Mouse (Mus musculus) hindbrain, embryonic 10.5 days (tissue): ENCODE measurements around the gene Ndufs2. TPM values are rescaled to one million over a fixed set of nuclear protein-coding genes. Genes with fewer than 3 reads are reported as not detected.

Experiments
- DNase-seq: peaks from one replicate; pipeline ENCODE4 v3.0.0-alpha.2; 2017; ENCODE audit warnings: low spot score
- H3K27ac ChIP-seq: fragments of 300-500 bp; sonication (generic); 2 replicates; pipeline ENCODE4 v1.5.1; 2016; ENCODE audit warnings: mild to moderate bottlenecking, moderate library complexity
- H3K27me3 ChIP-seq: fragments of 300-500 bp; sonication (generic); 2 replicates; pipeline ENCODE4 v1.6.1; 2016; ENCODE audit warnings: mild to moderate bottlenecking; ENCODE audit not compliant: poor library complexity, insufficient read depth, severe bottlenecking
- H3K36me3 ChIP-seq: fragments of 300-500 bp; sonication (generic); 2 replicates; pipeline ENCODE4 v1.6.1; 2016; ENCODE audit warnings: mild to moderate bottlenecking, moderate library complexity
- H3K4me1 ChIP-seq: fragments of 300-500 bp; sonication (generic); replicated peaks from 2 replicates; pipeline ENCODE4 v1.6.1; 2016; ENCODE audit warnings: mild to moderate bottlenecking
- H3K4me3 ChIP-seq: fragments of 300-500 bp; sonication (generic); 2 replicates; pipeline ENCODE4 v1.5.1; 2016; ENCODE audit warnings: mild to moderate bottlenecking, moderate library complexity
- H3K9me3 ChIP-seq: fragments of 300-500 bp; sonication (generic); 2 replicates; pipeline ENCODE4 v1.6.1; 2016; ENCODE audit warnings: mild to moderate bottlenecking, moderate library complexity
- WGBS: fragments of 180-500 bp; shearing (Covaris S2); methylation state at CpG from one replicate; pipeline ENCODE4 v1.1.7; 2016; 5-methylcytosine and 5-hydroxymethylcytosine counted together
- polyA plus RNA-seq: library from polyadenylated mRNA; unstranded; fragments of >200 nt; fragmentation: Nextera tagmentation; extraction: Ambion mirVana; gene quantifications from 2 replicates; pipeline ENCODE4 v1.2.1, GENCODE M21; 2016

Gene Ndufs2
- polyA plus RNA-seq, 1 experiment from 2014 or later: 250 TPM

- H3K4me1 ChIP-seq: peaks cover 56% of the 10 kb centered on the region
Observed at GRCm38 (mm10) chr1:171283188-171284160, 32.3 kb upstream of the Ndufs2 start.

GRCm38 (mm10) chr1:171282086-171282805 is 31.1 kb upstream of the Ndufs2 start:
- 81% methylated on average over 18 of the region's 18 CpGs for WGBS
- Histone ChIP-seq H3K27me3 (no peaks in the 10 kb centered on the region), H3K27ac (peak overlapping the region; percentile 87), H3K4me1 (peaks cover 46% of the 10 kb centered on the region), H3K9me3 (no peaks in the 10 kb centered on the region), H3K36me3 (peaks cover 68% of the 10 kb centered on the region), H3K4me3 (peak overlapping the region; percentile 78)
- no peak for DNase-seq

More at GRCm38 (mm10) chr1:171283188-171284160, 32.3 kb upstream of the Ndufs2 start:
- 93% methylated on average over 18 of the region's 18 CpGs for WGBS
- Histone ChIP-seq H3K27ac (no peak overlapping the region), H3K27me3 (no peaks in the 10 kb centered on the region), H3K9me3 (no peaks in the 10 kb centered on the region), H3K4me3 (no peak overlapping the region), H3K36me3 (peaks cover 65% of the 10 kb centered on the region)
- DNase-seq: no peak

- H3K4me3 ChIP-seq: peak overlapping the region; percentile 78
- H3K27me3 ChIP-seq: no peaks in the 10 kb centered on the region
- H3K4me1 ChIP-seq: peaks cover 38% of the 10 kb centered on the region
- no peaks in the 10 kb centered on the region for H3K9me3 ChIP-seq
- H3K36me3 ChIP-seq: peaks cover 73% of the 10 kb centered on the region
- 0% methylated on average over 10 of the region's 10 CpGs for WGBS
- peak; percentile 80 for DNase-seq
- H3K27ac ChIP-seq: peak overlapping the region; percentile 87
Observed at GRCm38 (mm10) chr1:171281528-171281923, 30.3 kb upstream of the Ndufs2 start.

GRCm38 (mm10) chr1:171280916-171281527 is 29.8 kb upstream of the Ndufs2 start, which contains the start of gene Ppox:
Gene Ppox, minus strand, starts transcription at chr1:171281186.
- WGBS: under 1% methylated on average over 26 of the region's 26 CpGs
- H3K4me3 ChIP-seq: peak within 1 kb of the TSS; percentile 78
- H3K36me3 ChIP-seq: peaks cover 73% of the 10 kb centered on the region
- DNase-seq: peak; percentile 92
- peak within 1 kb of the TSS; percentile 87 for H3K27ac ChIP-seq
- no peaks in the 10 kb centered on the region for H3K27me3 ChIP-seq
- peaks cover 33% of the 10 kb centered on the region for H3K4me1 ChIP-seq
- no peaks in the 10 kb centered on the region for H3K9me3 ChIP-seq

- DNase-seq: peak; percentile 5
- H3K36me3 ChIP-seq: peaks cover 73% of the 10 kb centered on the region
- peak overlapping the region; percentile 84 for H3K27ac ChIP-seq
- WGBS: 2% methylated on average over 25 of the region's 25 CpGs
- H3K27me3 ChIP-seq: no peaks in the 10 kb centered on the region
- H3K4me1 ChIP-seq: peaks cover 28% of the 10 kb centered on the region
- peak overlapping the region; percentile 78 for H3K4me3 ChIP-seq
- H3K9me3 ChIP-seq: no peaks in the 10 kb centered on the region
Observed at GRCm38 (mm10) chr1:171280250-171280915, 29.2 kb upstream of the Ndufs2 start.

GRCm38 (mm10) chr1:171279721-171280120 is 28.5 kb upstream of the Ndufs2 start:
- DNase-seq: no peak
- no peak overlapping the region; the same call in 1 of the 2 replicates for H3K27ac ChIP-seq
- 63% methylated on average over 5 of the region's 5 CpGs for WGBS
- peak overlapping the region; percentile 78 for H3K4me3 ChIP-seq
- peaks cover 73% of the 10 kb centered on the region for H3K36me3 ChIP-seq
- H3K4me1 ChIP-seq: peaks cover 24% of the 10 kb centered on the region
- no peaks in the 10 kb centered on the region for H3K27me3 ChIP-seq
- H3K9me3 ChIP-seq: no peaks in the 10 kb centered on the region

GRCm38 (mm10) chr1:171279012-171279705 is 28.0 kb upstream of the Ndufs2 start:
- Histone ChIP-seq H3K4me3 (peak overlapping the region; percentile 78), H3K27me3 (no peaks in the 10 kb centered on the region), H3K27ac (no peak overlapping the region), H3K4me1 (peaks cover 24% of the 10 kb centered on the region), H3K36me3 (peaks cover 73% of the 10 kb centered on the region), H3K9me3 (no peaks in the 10 kb centered on the region)
- DNase-seq: no peak
- 88% methylated on average over 14 of the region's 14 CpGs for WGBS

- 94% methylated on average over 8 of the region's 8 CpGs for WGBS
Observed at GRCm38 (mm10) chr1:171278436-171278835, 27.2 kb upstream of the Ndufs2 start.

GRCm38 (mm10) chr1:171277736-171278135 is 26.5 kb upstream of the Ndufs2 start:
- H3K27me3 ChIP-seq: no peaks in the 10 kb centered on the region
- no peak for DNase-seq
- no peak overlapping the region for H3K4me3 ChIP-seq
- WGBS: 87% methylated on average over 10 of the region's 10 CpGs
- no peak overlapping the region for H3K27ac ChIP-seq
- H3K9me3 ChIP-seq: no peaks in the 10 kb centered on the region
- H3K36me3 ChIP-seq: peaks cover 73% of the 10 kb centered on the region
- H3K4me1 ChIP-seq: peaks cover 24% of the 10 kb centered on the region

More at GRCm38 (mm10) chr1:171278436-171278835, 27.2 kb upstream of the Ndufs2 start:
- H3K4me1 ChIP-seq: peaks cover 24% of the 10 kb centered on the region
- no peaks in the 10 kb centered on the region for H3K9me3 ChIP-seq
- H3K27ac ChIP-seq: no peak overlapping the region
- H3K27me3 ChIP-seq: no peaks in the 10 kb centered on the region
- H3K4me3 ChIP-seq: no peak overlapping the region
- DNase-seq: no peak
- H3K36me3 ChIP-seq: peaks cover 73% of the 10 kb centered on the region

- DNase-seq: no peak
- Histone ChIP-seq H3K36me3 (peaks cover 78% of the 10 kb centered on the region), H3K27me3 (no peaks in the 10 kb centered on the region), H3K4me1 (peaks cover 18% of the 10 kb centered on the region), H3K9me3 (no peaks in the 10 kb centered on the region), H3K27ac (no peak overlapping the region), H3K4me3 (no peak overlapping the region)
- 96% methylated on average over 14 of the region's 14 CpGs for WGBS
Observed at GRCm38 (mm10) chr1:171276110-171276748, 25.0 kb upstream of the Ndufs2 start.

- no peak overlapping the region for H3K27ac ChIP-seq
- H3K4me1 ChIP-seq: peaks cover 23% of the 10 kb centered on the region
- no peak for DNase-seq
- H3K36me3 ChIP-seq: peaks cover 78% of the 10 kb centered on the region
- no peaks in the 10 kb centered on the region for H3K9me3 ChIP-seq
- H3K4me3 ChIP-seq: no peak overlapping the region
- no peaks in the 10 kb centered on the region for H3K27me3 ChIP-seq
- WGBS: 87% methylated on average over 11 of the region's 11 CpGs
Observed at GRCm38 (mm10) chr1:171275144-171275734, 24.1 kb upstream of the Ndufs2 start.
